Mouse (Mus musculus) heart, adult 8-10 months (tissue): ENCODE measurements at regions not wholly inside any gene's neighbourhood (a gene's known extent, or its start where the extent isn't known, plus 50 kb on each side); places are given as distances from the start of the nearest gene placed in this dataset.

Experiments
- DNase-seq: peaks from one replicate; pipeline ENCODE4 v3.0.0; 2022; ENCODE audit warnings: low spot score

DNA sequence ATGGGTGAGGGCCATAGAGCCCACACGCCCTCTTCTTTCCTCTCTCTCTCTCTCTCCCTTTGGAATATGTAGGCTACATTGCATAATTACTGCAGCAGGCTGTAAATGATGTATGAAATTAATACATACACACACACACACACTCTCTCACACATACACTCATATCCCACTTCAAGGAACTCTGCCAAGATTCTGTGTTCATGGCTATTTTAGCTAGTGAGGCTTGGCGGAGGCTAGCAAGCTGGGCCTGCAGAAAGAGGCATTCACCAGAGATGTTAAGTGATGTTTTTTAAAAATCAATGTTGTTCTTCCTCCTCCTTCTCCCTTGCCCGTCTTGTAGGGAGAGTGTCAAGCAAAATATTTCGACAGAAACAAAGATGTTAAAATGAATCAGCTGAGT is 325.1 kb downstream of the Med10 start:
- no peak for DNase-seq

DNA sequence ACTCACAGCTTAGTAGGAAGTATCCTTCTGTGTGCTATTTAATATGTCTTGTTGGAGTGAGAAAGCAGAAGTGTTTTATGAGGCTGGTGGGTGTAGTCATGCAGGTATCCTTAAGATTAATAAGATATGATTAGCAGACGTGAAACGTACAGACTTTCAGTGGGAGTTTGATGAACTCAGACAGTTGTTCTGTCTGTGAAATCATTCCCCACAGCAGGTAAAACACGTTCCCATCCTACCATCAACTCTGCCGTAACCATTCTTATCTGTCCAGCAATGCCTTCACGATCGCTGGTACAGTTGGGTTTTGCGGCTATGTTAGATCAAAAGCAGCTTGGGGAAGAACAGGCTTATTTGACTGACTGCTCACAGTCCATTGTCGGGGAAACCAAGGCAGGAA is 332.3 kb downstream of the Med10 start:
- DNase-seq: no peak

DNA sequence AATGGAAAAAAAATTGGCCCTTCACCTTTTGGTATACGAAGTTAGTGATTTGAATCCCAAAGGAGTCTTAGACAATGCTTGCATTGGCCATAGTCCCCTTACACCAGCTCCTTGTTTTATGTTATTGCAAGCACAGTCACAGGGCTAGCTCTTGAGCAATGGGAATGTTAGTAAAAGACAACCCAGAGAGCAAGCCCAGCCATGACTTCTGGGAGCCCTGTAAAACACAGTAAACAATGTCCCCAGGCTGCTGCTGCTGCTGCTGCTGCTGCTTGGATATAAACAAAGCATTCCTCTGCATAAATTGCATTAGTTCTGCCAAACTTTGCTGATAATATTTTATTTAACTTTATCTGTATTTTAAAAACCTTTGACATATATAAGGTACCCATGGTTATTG is 334.0 kb downstream of the Med10 start:
- no peak for DNase-seq

DNA sequence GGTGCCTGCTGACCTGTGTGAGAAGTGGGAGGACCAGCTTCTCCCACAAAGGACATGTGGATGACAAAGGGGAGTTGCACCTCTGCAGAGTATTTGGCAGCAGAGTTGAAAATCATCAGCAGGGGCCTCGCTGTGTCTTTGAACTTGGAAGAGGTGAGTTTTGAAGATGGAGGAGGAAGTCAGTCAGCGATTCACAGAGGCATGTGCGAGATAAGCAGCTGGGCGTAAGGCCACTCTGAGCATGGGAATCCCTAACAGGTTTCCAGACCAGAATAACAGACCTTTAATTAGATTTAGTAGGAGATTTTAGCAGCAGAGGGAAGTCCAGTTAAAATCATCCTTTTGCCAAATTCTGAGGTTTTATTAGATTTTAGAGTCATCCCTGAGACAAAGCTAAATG is 342.3 kb downstream of the Med10 start:
- no peak for DNase-seq

- no peak for DNase-seq
Measured at GRCm38 (mm10) chr13:70145466-70145865, 343.3 kb downstream of the Med10 start.

DNA sequence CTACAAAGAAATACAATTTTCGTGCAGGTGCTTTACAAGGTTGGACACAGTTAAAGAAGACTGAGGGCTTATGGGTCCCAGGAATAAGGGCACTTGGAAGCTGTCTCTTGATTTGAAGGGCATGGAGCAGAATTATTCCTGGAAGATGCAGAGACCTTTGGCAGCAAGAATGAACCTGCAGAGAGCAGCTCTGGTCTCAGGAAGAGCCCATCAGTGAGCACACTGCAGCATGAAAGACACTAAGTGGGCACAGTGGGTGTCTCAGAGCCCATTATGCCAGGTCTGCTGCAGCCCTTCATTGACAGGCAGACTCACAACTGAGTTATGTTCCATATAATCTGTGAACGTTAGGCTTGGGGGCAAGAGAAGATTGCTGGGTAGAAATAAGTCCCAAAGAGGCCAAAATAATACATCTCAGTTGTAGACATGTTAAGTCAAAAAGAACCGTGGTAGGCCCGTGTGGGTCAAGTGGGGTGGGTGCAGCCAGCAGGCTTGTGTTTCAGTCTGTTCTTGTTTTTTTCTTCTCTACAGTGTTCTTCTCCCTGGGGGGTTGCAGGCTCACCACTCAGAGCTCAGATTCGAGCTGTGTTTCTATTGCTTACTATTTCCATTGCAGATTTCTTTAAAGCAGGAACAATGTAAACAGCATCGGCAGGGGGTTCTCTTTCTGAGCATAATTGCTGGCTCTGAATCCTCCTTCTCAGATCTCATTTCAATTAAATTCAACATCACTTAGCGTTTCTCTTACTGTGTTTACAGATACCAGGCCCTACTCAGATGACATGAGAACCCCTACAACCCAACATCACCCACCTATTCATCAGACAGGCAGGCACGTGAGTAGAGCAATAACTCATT is 347.1 kb downstream of the Med10 start:
- no peak for DNase-seq

DNA sequence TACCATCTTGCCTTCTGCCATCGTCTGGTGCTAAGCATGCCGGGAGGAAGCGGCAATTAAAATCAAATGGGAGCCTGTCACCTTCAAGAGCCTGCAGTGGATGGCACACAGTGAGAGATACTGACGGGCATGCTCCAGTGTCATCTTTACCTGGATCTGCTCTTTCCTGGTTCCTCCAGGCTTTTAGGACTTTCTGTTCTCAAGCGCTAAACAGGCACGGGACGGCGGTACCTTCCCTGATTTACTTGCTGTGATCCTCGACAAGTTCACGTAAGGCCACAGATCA is 347.6 kb downstream of the Med10 start:
- no peak for DNase-seq

- DNase-seq: no peak
Measured at GRCm38 (mm10) chr13:70153062-70153461, 350.9 kb downstream of the Med10 start.

DNA sequence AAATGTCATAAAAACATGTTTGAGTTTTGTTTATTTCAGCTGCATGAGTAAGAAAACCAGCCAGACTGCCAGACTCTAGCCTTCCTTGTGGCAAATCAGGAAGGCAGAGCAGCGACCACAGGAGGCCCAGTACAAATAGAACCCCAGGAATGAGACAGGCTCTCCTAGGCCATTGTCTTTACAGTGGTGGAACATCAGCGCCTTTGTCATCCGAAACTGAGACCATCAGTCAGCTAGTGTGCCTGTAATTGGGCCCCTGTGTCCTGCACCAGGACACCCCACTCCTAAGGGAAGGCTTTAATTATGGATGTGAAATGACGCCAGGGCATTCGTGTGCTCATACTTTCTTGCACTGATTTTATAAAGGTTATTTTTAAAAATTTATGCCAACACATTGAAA is 353.4 kb downstream of the Med10 start:
- DNase-seq: no peak

- DNase-seq: no peak
Measured at GRCm38 (mm10) chr13:70156975-70157588, 354.9 kb downstream of the Med10 start.

DNA sequence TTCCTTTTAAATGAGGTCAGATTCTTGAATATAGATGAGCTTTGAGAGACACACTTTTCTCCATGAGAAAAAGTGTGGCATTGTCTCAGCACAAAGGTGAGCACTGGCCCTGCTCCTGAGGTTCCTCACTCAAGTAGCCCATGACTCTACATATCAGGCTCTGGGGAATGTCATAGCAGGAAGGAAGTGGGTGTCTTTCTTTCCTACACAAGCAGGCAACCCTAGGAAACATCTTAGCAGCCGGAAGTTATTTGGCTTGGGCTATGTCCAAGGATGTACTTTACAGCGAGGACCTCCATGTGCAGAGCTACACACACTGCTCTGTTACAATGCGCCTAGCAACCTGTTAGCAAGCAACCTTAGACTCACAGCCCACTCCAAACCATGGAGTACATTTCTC is 356.9 kb downstream of the Med10 start:
- DNase-seq: no peak

DNA sequence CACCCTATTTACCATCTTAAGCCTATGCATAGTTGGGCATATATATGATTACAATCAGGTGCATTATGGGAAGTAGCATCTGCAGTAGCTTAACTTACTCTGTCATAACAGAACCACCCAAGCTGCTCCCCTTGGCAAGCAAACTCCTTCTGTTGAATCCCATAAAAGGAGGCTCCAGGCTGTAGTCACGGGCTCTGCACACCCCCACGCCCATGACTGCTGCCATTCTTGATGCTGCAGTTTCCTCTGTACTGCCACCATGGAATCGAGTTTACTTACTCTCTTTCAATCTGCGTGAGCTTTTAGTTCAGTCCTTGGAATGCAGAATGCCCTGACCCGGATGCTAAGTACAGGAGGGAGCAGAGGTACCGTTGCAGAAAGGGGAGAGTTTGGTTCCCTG is 357.4 kb downstream of the Med10 start:
- no peak for DNase-seq

DNA sequence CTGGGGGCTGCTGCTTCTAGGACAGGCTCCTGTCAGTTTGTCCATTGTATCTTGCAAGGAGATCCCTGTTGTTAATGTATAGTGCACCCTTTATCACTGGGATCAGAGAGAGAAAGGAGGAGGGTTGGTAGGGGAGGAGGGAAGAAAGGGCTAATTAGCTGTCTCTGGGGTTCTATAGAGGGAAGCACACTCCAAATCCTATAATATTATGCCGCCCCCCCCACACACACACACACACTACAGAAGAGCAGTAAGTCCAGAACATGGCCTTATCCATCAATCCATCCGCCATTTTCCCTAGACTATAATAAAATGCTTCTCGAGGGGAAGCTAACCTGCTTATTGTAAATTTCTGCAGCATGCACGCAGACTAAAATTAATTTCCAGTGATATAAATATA is 359.9 kb downstream of the Med10 start:
- no peak for DNase-seq

- no peak for DNase-seq
Measured at GRCm38 (mm10) chr13:70165511-70166225, 363.5 kb downstream of the Med10 start.

DNA sequence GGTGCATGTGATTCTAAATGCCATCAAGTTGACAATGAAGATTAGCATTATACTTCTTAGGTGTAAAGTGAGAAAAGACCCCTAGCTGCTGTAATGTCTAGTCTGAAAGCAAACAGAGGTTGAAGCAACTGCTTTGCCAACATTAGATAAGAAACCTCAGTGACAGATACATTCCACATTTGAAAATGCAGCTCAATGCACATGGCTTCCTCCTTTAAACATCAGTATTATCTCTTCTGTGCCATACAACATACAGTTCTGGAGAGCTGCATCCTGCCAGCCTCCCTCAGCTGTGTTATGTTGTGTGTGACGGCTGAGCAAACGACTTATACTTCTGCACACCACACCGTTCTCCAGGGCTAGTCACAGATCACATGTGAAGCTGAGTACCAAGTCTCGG is 365.6 kb downstream of the Med10 start:
- DNase-seq: no peak

- no peak for DNase-seq
Measured at GRCm38 (mm10) chr13:70168906-70169305, 366.7 kb downstream of the Med10 start.

DNA sequence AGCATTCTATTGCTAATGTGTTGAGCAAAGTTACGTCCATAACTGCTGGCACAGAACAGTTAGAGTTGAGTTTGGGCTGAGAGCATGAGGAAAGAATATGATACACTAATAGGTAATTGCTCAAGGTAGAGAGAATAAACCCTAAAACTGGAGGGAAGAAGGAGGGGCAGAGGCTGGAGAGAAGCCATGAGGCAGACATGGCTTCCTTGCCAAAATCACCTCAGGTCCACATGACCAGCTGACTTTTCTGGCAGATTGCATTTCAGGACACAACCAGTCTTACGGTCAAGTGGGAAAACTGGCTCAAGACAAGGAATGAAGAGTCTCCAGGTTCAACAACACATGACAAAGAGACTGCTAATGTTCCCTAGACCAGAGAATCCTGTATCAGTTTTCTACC is 374.9 kb downstream of the Med10 start:
- no peak for DNase-seq

DNA sequence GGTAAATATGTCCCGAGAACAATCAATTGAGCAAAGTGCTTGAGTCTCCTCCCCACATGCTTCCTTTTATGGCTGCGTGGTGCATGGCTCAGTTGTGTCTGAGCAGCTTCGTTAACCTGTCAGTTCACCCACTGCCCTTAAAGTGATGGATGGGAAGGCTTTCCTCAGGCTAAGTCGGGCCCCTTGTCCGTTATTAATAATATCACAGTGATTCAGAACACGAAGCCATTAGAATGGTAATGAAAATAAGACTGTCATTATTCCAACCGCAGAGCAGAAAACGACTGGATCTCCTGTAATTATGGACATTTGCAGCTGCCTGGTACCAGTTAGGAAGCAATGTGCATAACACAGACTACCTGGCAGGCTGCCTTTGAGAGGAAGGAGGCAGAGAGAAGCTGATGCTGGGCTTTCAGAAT is 375.9 kb downstream of the Med10 start:
- DNase-seq: no peak

- DNase-seq: no peak
Measured at GRCm38 (mm10) chr13:70190978-70191377, 388.8 kb downstream of the Med10 start.

GRCm38 (mm10) chr13:70192101-70193025 is 390.2 kb downstream of the Med10 start:
- no peak for DNase-seq

DNA sequence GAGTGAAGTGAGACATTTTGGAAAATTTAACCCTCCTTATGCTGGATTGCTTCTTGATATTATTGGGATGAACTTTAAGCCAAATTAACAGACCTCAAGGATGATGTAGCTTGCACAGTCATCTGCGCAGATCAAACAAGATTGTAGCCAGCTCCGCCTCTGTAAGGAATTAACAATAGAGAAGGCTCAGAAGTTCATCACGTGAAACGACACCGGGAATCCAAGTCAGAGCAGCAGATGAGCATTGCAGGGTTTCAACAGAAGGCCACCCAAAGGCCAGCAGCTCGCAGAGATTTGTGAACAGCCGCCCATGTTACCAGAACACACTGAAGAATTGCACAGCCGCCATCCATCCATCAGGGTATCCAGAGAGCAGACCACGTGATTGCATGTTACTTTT is 391.1 kb downstream of the Med10 start:
- no peak for DNase-seq

DNA sequence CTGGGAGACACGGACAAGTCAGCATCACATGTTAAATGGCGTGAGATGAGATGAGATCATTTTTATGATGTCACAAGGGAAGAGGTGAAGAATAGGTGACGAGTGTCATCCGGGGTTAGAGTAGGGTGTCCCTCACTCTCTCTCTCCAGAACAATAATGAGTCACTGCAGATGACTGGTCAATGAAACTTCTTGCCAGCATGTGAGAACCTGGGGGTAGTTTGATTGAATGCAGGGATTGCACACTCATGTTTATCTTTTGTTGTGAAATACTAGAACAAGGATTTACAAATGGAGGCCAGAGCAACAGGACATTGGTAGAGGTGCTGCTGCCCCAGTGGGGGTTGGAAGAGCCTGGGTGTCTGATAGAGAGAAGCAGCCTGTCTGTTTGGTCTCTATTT is 393.7 kb downstream of the Med10 start:
- DNase-seq: no peak
